Comparison of ENCODE assay signal across 15 mouse cellular contexts in genomic region chr14:121181798-121182197, GRCm38 (mm10).
"Had no signal": no experiment of that assay in that cellular context is flagged by ENCODE, and none has a peak within 500 bp of the region (broad histone marks: within the 10 kb centered on the region; RNA-seq: fewer than 3 reads in every experiment).

No protein-coding gene starts in this region.

- H3K4me3 ChIP-seq: intestine, embryonic 15.5 days; limb, embryonic 13.5 days; liver, embryonic 12.5 days; midbrain, embryonic 10.5 days; myocyte; neural tube, embryonic 15.5 days had no signal

- H3K9ac ChIP-seq: intestine, embryonic 15.5 days; limb, embryonic 13.5 days; liver, embryonic 12.5 days; lung, embryonic 14.5 days; neural tube, embryonic 15.5 days had no signal

- H3K9me3 ChIP-seq: intestine, embryonic 15.5 days; limb, embryonic 13.5 days; liver, embryonic 12.5 days; midbrain, embryonic 10.5 days; neural tube, embryonic 15.5 days had no signal

- H3K4me1 ChIP-seq: liver, embryonic 12.5 days; neural tube, embryonic 15.5 days had no signal

- H3K27me3 ChIP-seq: intestine, embryonic 15.5 days; limb, embryonic 13.5 days; liver, embryonic 12.5 days; neural tube, embryonic 15.5 days had no signal

- DNase-seq: kidney, postnatal 10 days; kidney, postnatal 4 days; lung, embryonic 14.5 days; lung, postnatal 10 days; lung, postnatal 4 days; midbrain, embryonic 14.5 days; right cerebral cortex, adult 18-20 months; right cerebral cortex, postnatal 25 days; thymus, postnatal 4 days had no signal

- H3K27ac ChIP-seq: intestine, embryonic 15.5 days; limb, embryonic 13.5 days; liver, embryonic 12.5 days; midbrain, embryonic 10.5 days; neural tube, embryonic 15.5 days had no signal

- ATAC-seq: intestine, embryonic 15.5 days; liver, embryonic 12.5 days had no signal

- H3K36me3 ChIP-seq: intestine, embryonic 15.5 days; liver, embryonic 12.5 days; midbrain, embryonic 10.5 days; neural tube, embryonic 15.5 days had no signal

- H3K4me2 ChIP-seq: intestine, embryonic 15.5 days; limb, embryonic 13.5 days; liver, embryonic 12.5 days; lung, embryonic 14.5 days; neural tube, embryonic 15.5 days had no signal
